Mouse (Mus musculus) MEL (cell line): ENCODE results near the gene Fgfr2.

Experiments used
- CTCF ChIP-seq, 3 experiments: IDR thresholded peaks in 2 of 3; conservative IDR thresholded peaks in 1 of 3; 2 replicates each; pipeline ENCODE4 v1.5.1; 2011 to 2012; ENCODE audit warnings: low read length in 3 of 3, low read depth in 2 of 3, mild to moderate bottlenecking in 2 of 3, improper control_type of control experiment in 1 of 3, inconsistent platforms in 1 of 3, mixed read lengths in 1 of 3, moderate library complexity in 1 of 3; ENCODE audit not compliant: control insufficient read depth in 1 of 3, insufficient read depth in 1 of 3, poor library complexity in 1 of 3, severe bottlenecking in 1 of 3
- MAFK ChIP-seq: IDR thresholded peaks from 2 replicates; pipeline ENCODE4 v1.6.1; 2011; ENCODE audit warnings: low read depth, mild to moderate bottlenecking, low read length, improper control_type of control experiment, borderline replicate concordance
- USF1 ChIP-seq: IDR thresholded peaks from 2 replicates; pipeline ENCODE4 v1.6.1; 2014; ENCODE audit warnings: low read depth, mild to moderate bottlenecking, inconsistent platforms, low read length, improper control_type of control experiment, moderate library complexity

- TF ChIP-seq USF1 (no peak), MAFK (no peak), CTCF (IDR thresholded peaks at IDR 0.05 in 2 of 3, conservative IDR thresholded peaks at IDR 0.05 in 1 of 3; ENCODE audit: control insufficient read depth in 1 of 3, insufficient read depth in 1 of 3, low read depth in 2 of 3, low read length in 3 of 3, poor library complexity in 1 of 3, severe bottlenecking in 1 of 3) (no peak)
Measured at GRCm38 (mm10) chr7:132181042-132181441, 942.1 kb downstream of the Fgfr2 start.
